Mouse (Mus musculus): ENCODE measurements around the gene Tdp1.

Tdp1 gene

GRCm38 (mm10) chr12:99979541-99979940, 95.2 kb downstream of the Tdp1 start:
- in situ Hi-C loops (cut with MboI; ENCODE audit: unreplicated experiment in 2 of 2): no loop called here

GRCm38 (mm10) chr12:99986797-99987196, 102.5 kb downstream of the Tdp1 start:
- in situ Hi-C loops (cut with MboI; ENCODE audit: unreplicated experiment in 2 of 2): no loop called here

GRCm38 (mm10) chr12:99988144-99988543, 103.8 kb downstream of the Tdp1 start:
- in situ Hi-C loops (cut with MboI; ENCODE audit: unreplicated experiment in 2 of 2): no loop called here

- in situ Hi-C loops (cut with MboI; ENCODE audit: unreplicated experiment in 2 of 2): no loop called here
Measured at GRCm38 (mm10) chr12:99992362-99992862, 108.1 kb downstream of the Tdp1 start.

GRCm38 (mm10) chr12:99993146-99993890, 109.0 kb downstream of the Tdp1 start:
- in situ Hi-C loops (cut with MboI; ENCODE audit: unreplicated experiment in 2 of 2): no loop called here

- in situ Hi-C loops (cut with MboI; ENCODE audit: unreplicated experiment in 2 of 2): no loop called here
Measured at GRCm38 (mm10) chr12:99995951-99996350, 111.6 kb downstream of the Tdp1 start.

- in situ Hi-C loops (cut with MboI; ENCODE audit: unreplicated experiment in 2 of 2): no loop called here
Measured at GRCm38 (mm10) chr12:99999726-100000125, 115.4 kb downstream of the Tdp1 start.

- in situ Hi-C loops (cut with MboI; ENCODE audit: unreplicated experiment in 2 of 2): no loop called here
Measured at GRCm38 (mm10) chr12:100000381-100000780, 116.1 kb downstream of the Tdp1 start.

GRCm38 (mm10) chr12:100001246-100001645, 116.9 kb downstream of the Tdp1 start:
- in situ Hi-C loops (cut with MboI; ENCODE audit: unreplicated experiment in 2 of 2): no loop called here

GRCm38 (mm10) chr12:100001910-100002309, 117.6 kb downstream of the Tdp1 start:
- in situ Hi-C loops (cut with MboI; ENCODE audit: unreplicated experiment in 2 of 2): no loop called here

- in situ Hi-C loops (cut with MboI; ENCODE audit: unreplicated experiment in 2 of 2): no loop called here
Measured at GRCm38 (mm10) chr12:100002914-100003587, 118.7 kb downstream of the Tdp1 start.
